Mouse (Mus musculus) olfactory bulb, adult 2 months (tissue): Measurements from ENCODE around the gene Erc2.

Source experiments
- CTCF ChIP-seq: fragments of 200-500 bp; IDR thresholded peaks from 2 replicates; pipeline ENCODE4 v1.5.1; 2012; ENCODE audit warnings: low read depth, mild to moderate bottlenecking, low read length, moderate library complexity; ENCODE audit not compliant: insufficient read depth
- POLR2A ChIP-seq: fragments of 200-500 bp; IDR thresholded peaks from 2 replicates; pipeline ENCODE4 v1.6.1; 2012; ENCODE audit warnings: mild to moderate bottlenecking, low read depth, low read length, moderate library complexity; ENCODE audit not compliant: insufficient read depth

DNA sequence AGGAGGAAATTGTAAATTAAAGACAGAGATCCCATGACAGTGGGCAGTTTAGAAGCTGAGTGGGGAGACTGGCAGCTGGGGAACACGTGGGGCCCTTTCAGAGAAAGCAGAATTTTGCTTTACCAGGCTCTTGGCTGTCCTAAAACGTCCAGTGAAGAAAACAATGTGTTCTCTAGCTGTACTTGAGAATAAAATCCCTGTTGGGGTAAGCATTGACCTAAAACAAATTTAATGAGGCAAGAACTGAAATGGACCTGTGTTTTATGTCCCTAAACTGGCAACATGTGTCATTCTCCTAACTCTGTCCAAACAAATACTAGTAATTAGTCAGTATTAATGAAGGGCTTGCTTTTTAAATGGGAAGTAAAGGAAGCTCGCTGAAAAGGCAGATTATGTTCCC, 617.9 kb downstream of the Erc2 start:
- TF ChIP-seq POLR2A (no peak), CTCF (no peak)
